Mouse (Mus musculus) CD4-positive naive resting alpha-beta T cell, adult 76 days (primary cell): ENCODE data around the gene Klhl34. TPM values are rescaled to one million over a fixed set of nuclear protein-coding genes. Genes with fewer than 3 reads are reported as not detected.

ENCODE experiments used
- total RNA-seq: library from RNA; stranded (reverse); gene quantifications from one replicate; pipeline ENCODE4 v1.2.4, GENCODE M21; 2023

Klhl34 gene
- total RNA-seq: not detected

DNA sequence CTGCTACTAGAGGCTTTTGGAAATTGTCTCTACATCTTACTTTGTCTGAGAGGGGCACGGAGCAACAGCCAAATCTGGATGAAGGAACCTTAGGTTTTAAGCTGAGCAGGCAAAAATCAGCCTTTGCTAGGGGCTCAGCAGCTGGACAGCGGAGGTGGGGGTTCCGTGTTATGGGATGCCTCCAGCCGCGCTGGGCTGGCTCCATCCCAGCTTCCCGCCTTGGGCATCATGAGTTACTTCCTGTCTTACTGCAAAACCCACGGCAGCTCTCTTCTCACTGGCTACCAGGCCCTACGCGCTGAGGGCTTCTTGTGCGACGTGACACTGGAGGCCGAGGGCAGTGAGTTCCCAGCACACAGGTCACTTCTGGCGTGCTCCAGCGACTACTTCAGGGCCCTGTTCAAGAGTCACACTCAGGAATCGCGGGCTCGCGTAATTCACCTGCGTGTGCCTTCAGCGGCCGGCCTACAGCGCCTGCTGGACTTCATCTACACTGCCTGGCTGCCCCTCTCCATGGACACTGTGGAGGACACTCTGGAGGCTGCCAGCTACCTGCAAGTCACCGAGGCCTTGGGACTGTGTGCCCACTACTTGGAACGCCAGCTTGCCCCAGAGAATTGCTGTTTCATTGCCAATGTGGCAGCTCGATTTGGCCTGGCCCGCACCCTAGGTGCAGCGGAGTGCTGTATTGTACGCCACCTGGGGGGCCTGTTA lies at the start of gene Klhl34:
Gene Klhl34, plus strand, starts transcription at position 229 of the 714 bp plus-strand sequence.

Other genes starting within 250 kb of the Klhl34 start
- gene Yy2, start 249.4 kb upstream of the Klhl34 start, total RNA-seq: 1.8 TPM
- 18.0 TPM for gene Mbtps2, start 219.7 kb upstream of the Klhl34 start, total RNA-seq
- gene Smpx, start 119.5 kb upstream of the Klhl34 start, total RNA-seq: not detected
- gene Cnksr2, start 224.9 kb downstream of the Klhl34 start, total RNA-seq: not detected